Mouse (Mus musculus) kidney, embryonic 14.5 days (tissue): ENCODE results near the gene Rybp. TPM values are rescaled to one million over a fixed set of nuclear protein-coding genes. Genes with fewer than 3 reads are reported as not detected.

Experiments used
- ATAC-seq: fragments of 200-750 bp; cut with Nextera tagmentation; 2 replicates; pipeline ENCODE4 v1.8.0; 2017; ENCODE audit warnings: moderate number of reproducible peaks, mild to moderate bottlenecking, moderate TSS enrichment, moderate library complexity; ENCODE audit not compliant: low FRiP score, low TSS enrichment
- H3K27ac ChIP-seq: fragments of 300-500 bp; sonication (generic); 2 replicates; pipeline ENCODE4 v1.5.1; 2014; ENCODE audit warnings: low read depth, mild to moderate bottlenecking, low read length, moderate library complexity, mixed read lengths
- H3K27me3 ChIP-seq: fragments of 300-500 bp; sonication (generic); 2 replicates; pipeline ENCODE4 v1.6.1; 2014; ENCODE audit warnings: mild to moderate bottlenecking, low read length; ENCODE audit not compliant: control insufficient read depth, insufficient read depth
- H3K36me3 ChIP-seq: fragments of 300-500 bp; sonication (generic); 2 replicates; pipeline ENCODE4 v1.6.1; 2014; ENCODE audit warnings: low read length, mixed read lengths; ENCODE audit not compliant: control insufficient read depth, insufficient read depth
- H3K4me1 ChIP-seq: fragments of 300-500 bp; sonication (generic); 2 replicates; pipeline ENCODE4 v1.6.1; 2014; ENCODE audit warnings: low read length, mixed read lengths; ENCODE audit not compliant: control insufficient read depth, insufficient read depth
- H3K4me2 ChIP-seq: fragments of 300-500 bp; sonication (generic); replicated peaks from 2 replicates; pipeline ENCODE4 v1.6.1; 2014; ENCODE audit warnings: low read depth, mild to moderate bottlenecking, low read length
- H3K4me3 ChIP-seq: fragments of 300-500 bp; sonication (generic); 2 replicates; pipeline ENCODE4 v1.5.1; 2014; ENCODE audit warnings: mild to moderate bottlenecking, low read length
- H3K9ac ChIP-seq: fragments of 300-500 bp; sonication (generic); 2 replicates; pipeline ENCODE4 v1.6.1; 2014; ENCODE audit warnings: low read depth, mild to moderate bottlenecking, low read length, moderate library complexity
- H3K9me3 ChIP-seq: fragments of 300-500 bp; sonication (generic); 2 replicates; pipeline ENCODE4 v1.6.1; 2016; ENCODE audit warnings: low read length; ENCODE audit not compliant: control insufficient read depth
- WGBS: fragments of 180-500 bp; shearing (Covaris S2); extraction: QIAGEN DNeasy Blood & Tissue Kit; methylation state at CpG from one replicate; pipeline ENCODE4 v1.1.7; 2014; 5-methylcytosine and 5-hydroxymethylcytosine counted together
- polyA plus RNA-seq: library from polyadenylated mRNA; unstranded; fragments of >200 nt; fragmentation: Nextera tagmentation; extraction: Ambion mirVana; gene quantifications from 2 replicates; pipeline ENCODE4 v1.2.1, GENCODE M21; 2014

Gene Rybp
- polyA plus RNA-seq: 12.8 and 15.8 TPM in 2 replicates

GRCm38 (mm10) chr6:100287334-100288015 is at the start of gene Rybp:
TSS of gene Rybp (minus strand) at chr6:100287485.
- peak; percentile 95 for ATAC-seq

GRCm38 (mm10) chr6:100336591-100337148 is 49.4 kb upstream of the Rybp start:
- no peak for ATAC-seq
- H3K27ac ChIP-seq: no peak overlapping the region
- H3K27me3 ChIP-seq: peaks cover 7% of the 10 kb centered on the region; the same call in 1 of the 2 replicates
- H3K9ac ChIP-seq: no peak overlapping the region
- no peak overlapping the region for H3K4me3 ChIP-seq
- H3K9me3 ChIP-seq: no peaks in the 10 kb centered on the region
- H3K36me3 ChIP-seq: no peaks in the 10 kb centered on the region
- H3K4me2 ChIP-seq: 0 out of 2 replicates have a peak overlapping the region, but pooled peaks have one; percentile 5
- peaks cover 13% of the 10 kb centered on the region for H3K4me1 ChIP-seq
- 14% methylated on average over 14 of the region's 14 CpGs for WGBS

More at GRCm38 (mm10) chr6:100287334-100288015, at the start of gene Rybp:
- Histone ChIP-seq H3K4me1 (peaks cover 13% of the 10 kb centered on the region; the same call in 1 of the 2 replicates), H3K4me3 (peak within 1 kb of the TSS; percentile 68), H3K27me3 (0 out of 2 replicates have a peak, but pooled peaks cover 4% of the 10 kb centered on the region), H3K9ac (peak within 1 kb of the TSS; percentile 95), H3K4me2 (peak within 1 kb of the TSS; percentile 96), H3K9me3 (no peaks in the 10 kb centered on the region), H3K27ac (peak within 1 kb of the TSS; percentile 93), H3K36me3 (no peaks in the 10 kb centered on the region)
- 0% methylated on average over 49 of the region's 112 CpGs for WGBS

DNA sequence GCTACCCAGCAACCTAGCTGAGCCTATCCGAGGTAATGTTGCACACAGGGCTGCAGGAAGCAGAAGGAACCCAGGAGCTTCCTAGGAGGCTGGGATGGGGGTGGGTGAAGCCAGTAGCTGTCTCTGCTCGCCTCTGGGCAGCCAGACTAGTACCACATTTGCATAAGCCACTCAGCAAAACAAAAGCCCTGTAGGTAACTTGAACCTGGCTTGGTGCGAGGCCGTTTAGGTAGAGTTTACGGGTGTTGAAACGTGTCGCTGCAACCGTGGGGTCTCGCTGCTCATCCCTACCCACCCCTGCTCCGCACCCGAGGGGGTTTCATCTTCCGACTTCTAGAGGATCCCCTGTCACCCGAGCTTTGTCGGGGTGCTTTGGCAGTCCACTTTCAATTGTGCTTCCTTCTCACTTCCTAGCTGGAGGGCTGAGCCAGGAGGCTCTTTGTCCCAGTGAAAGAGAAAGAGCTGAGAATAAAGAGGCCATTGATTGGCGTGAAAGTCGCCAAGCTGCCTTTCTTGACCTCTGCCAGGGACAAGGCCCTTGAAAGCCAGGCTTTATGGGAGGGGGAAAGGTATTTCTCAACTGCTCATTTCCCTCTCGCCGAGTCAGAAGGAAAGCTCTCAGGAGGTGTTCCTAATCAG is 48.3 kb upstream of the Rybp start:
- no peak overlapping the region for H3K9ac ChIP-seq
- H3K4me2 ChIP-seq: peak overlapping the region; percentile 42
- peak overlapping the region; percentile 12 for H3K4me3 ChIP-seq
- no peaks in the 10 kb centered on the region for H3K9me3 ChIP-seq
- 4% methylated on average over 18 of the region's 18 CpGs for WGBS
- peaks cover 13% of the 10 kb centered on the region for H3K4me1 ChIP-seq
- peak; percentile 54; the same call in 1 of the 2 replicates for ATAC-seq
- no peaks in the 10 kb centered on the region for H3K36me3 ChIP-seq
- peaks cover 7% of the 10 kb centered on the region; the same call in 1 of the 2 replicates for H3K27me3 ChIP-seq
- no peak overlapping the region for H3K27ac ChIP-seq

GRCm38 (mm10) chr6:100333745-100334144 is 46.5 kb upstream of the Rybp start:
- ATAC-seq: no peak
- Histone ChIP-seq H3K9me3 (no peaks in the 10 kb centered on the region), H3K36me3 (no peaks in the 10 kb centered on the region), H3K4me2 (no peak overlapping the region), H3K27ac (no peak overlapping the region), H3K9ac (no peak overlapping the region), H3K4me1 (peaks cover 13% of the 10 kb centered on the region), H3K27me3 (peaks cover 7% of the 10 kb centered on the region; the same call in 1 of the 2 replicates), H3K4me3 (no peak overlapping the region)
- 70% methylated on average over 7 of the region's 7 CpGs for WGBS

GRCm38 (mm10) chr6:100332479-100332878 is 45.2 kb upstream of the Rybp start:
- peaks cover 7% of the 10 kb centered on the region; the same call in 1 of the 2 replicates for H3K27me3 ChIP-seq
- H3K9me3 ChIP-seq: no peaks in the 10 kb centered on the region
- no peaks in the 10 kb centered on the region for H3K36me3 ChIP-seq
- ATAC-seq: no peak
- H3K4me3 ChIP-seq: no peak overlapping the region
- H3K9ac ChIP-seq: no peak overlapping the region
- WGBS: 84% methylated on average over 4 of the region's 4 CpGs
- H3K4me2 ChIP-seq: no peak overlapping the region
- H3K27ac ChIP-seq: no peak overlapping the region
- peaks cover 13% of the 10 kb centered on the region for H3K4me1 ChIP-seq

DNA sequence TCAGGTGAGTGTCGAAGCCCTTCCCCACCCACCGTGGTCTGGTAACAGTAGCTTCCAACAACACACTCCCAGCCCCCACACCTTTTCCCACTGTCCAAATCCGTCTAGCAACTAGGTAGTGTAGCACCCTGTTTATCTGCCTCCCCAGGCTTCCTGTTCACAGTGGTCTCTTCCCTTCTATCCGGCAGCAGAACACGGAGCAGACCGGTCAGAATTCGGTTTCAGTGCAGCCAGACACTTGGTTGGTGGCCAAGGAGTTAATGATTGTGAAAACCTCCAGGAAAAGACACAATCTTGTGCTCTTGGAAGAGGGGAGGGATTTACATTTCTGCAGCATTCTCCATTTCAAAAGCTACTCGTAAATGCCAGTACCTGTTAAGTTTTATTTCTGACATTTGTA is 44.3 kb upstream of the Rybp start:
- H3K4me2 ChIP-seq: no peak overlapping the region
- peaks cover 2% of the 10 kb centered on the region; the same call in 1 of the 2 replicates for H3K27me3 ChIP-seq
- ATAC-seq: no peak
- H3K4me1 ChIP-seq: peaks cover 12% of the 10 kb centered on the region
- no peaks in the 10 kb centered on the region for H3K36me3 ChIP-seq
- H3K27ac ChIP-seq: no peak overlapping the region
- no peaks in the 10 kb centered on the region for H3K9me3 ChIP-seq
- WGBS: 36% methylated on average over 8 of the region's 8 CpGs
- H3K4me3 ChIP-seq: no peak overlapping the region
- H3K9ac ChIP-seq: no peak overlapping the region

DNA sequence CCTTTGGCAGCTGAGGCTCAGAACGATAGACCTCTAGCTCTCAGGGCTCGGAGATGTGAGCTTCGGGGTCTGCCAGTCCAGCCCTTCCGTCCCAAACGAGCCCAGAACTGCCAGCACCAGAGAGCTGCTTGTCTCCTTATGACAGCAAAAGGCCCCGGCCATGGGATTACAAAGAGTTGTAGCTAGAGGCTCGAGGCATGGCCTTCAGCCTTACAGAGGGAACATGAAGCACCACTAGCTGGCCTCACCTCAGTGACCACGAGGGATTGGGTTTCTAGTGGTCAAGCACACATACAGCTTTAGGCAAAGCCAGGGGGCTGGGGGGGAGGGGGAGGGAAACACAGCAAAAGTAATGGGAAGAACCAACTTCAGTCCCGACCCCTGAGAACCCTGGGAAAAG is 43.8 kb upstream of the Rybp start:
- 65% methylated on average over 9 of the region's 9 CpGs for WGBS
- Histone ChIP-seq H3K27ac (no peak overlapping the region), H3K4me2 (no peak overlapping the region), H3K9ac (no peak overlapping the region), H3K27me3 (no peaks in the 10 kb centered on the region), H3K4me1 (peaks cover 7% of the 10 kb centered on the region), H3K36me3 (no peaks in the 10 kb centered on the region), H3K9me3 (no peaks in the 10 kb centered on the region), H3K4me3 (no peak overlapping the region)
- no peak for ATAC-seq

GRCm38 (mm10) chr6:100329542-100329941 is 42.3 kb upstream of the Rybp start:
- Histone ChIP-seq H3K36me3 (no peaks in the 10 kb centered on the region), H3K27ac (no peak overlapping the region), H3K4me3 (no peak overlapping the region), H3K4me1 (no peaks in the 10 kb centered on the region), H3K27me3 (no peaks in the 10 kb centered on the region), H3K9ac (no peak overlapping the region), H3K9me3 (no peaks in the 10 kb centered on the region), H3K4me2 (no peak overlapping the region)
- no peak for ATAC-seq
- 59% methylated on average over 4 of the region's 4 CpGs for WGBS

- ATAC-seq: no peak
- Histone ChIP-seq H3K4me2 (no peak overlapping the region), H3K4me3 (no peak overlapping the region), H3K27me3 (no peaks in the 10 kb centered on the region), H3K4me1 (no peaks in the 10 kb centered on the region), H3K9me3 (no peaks in the 10 kb centered on the region), H3K36me3 (no peaks in the 10 kb centered on the region), H3K9ac (no peak overlapping the region), H3K27ac (no peak overlapping the region)
- 71% methylated on average over 5 of the region's 5 CpGs for WGBS
These were observed 39.8 kb upstream of the Rybp start for GRCm38 (mm10) chr6:100327050-100327449.
